Mouse (Mus musculus) C2C12 (cell line): ENCODE data around the gene Dad1. TPM values are rescaled to one million over a fixed set of nuclear protein-coding genes. Genes with fewer than 3 reads are reported as not detected.

Experiments used
- H3K27me3 ChIP-seq: one replicate; pipeline ENCODE4 v1.6.1; 2011; ENCODE audit not compliant: control insufficient read depth, insufficient read depth, insufficient read length
- H3K36me3 ChIP-seq: one replicate; pipeline ENCODE4 v1.6.1; 2011; ENCODE audit not compliant: control insufficient read depth, insufficient read depth
- H3K4me3 ChIP-seq: one replicate; pipeline ENCODE4 v1.5.1; 2011; ENCODE audit warnings: mild to moderate bottlenecking, control low read depth; ENCODE audit not compliant: poor library complexity, insufficient read depth, severe bottlenecking
- H3K79me2 ChIP-seq: one replicate; pipeline ENCODE4 v1.6.1; 2011; ENCODE audit not compliant: control insufficient read depth, insufficient read depth
- H3K79me3 ChIP-seq: one replicate; pipeline ENCODE4 v1.6.1; 2011; ENCODE audit warnings: low read depth, control low read depth
- H3ac ChIP-seq: one replicate; pipeline ENCODE3; 2011; ENCODE audit warnings: low read depth; ENCODE audit not compliant: control insufficient read depth, insufficient read length
- CEBPB ChIP-seq: IDR thresholded peaks from one replicate; pipeline ENCODE4 v1.6.1; 2011; ENCODE audit warnings: low read depth, mild to moderate bottlenecking, control low read depth, moderate library complexity
- CTCF ChIP-seq: IDR thresholded peaks from one replicate; pipeline ENCODE4 v1.5.1; 2011; ENCODE audit not compliant: control insufficient read depth, insufficient read depth, insufficient read length
- FOSL1 ChIP-seq: IDR thresholded peaks from one replicate; pipeline ENCODE4 v1.8.0; 2011; ENCODE audit warnings: mild to moderate bottlenecking, low read length; ENCODE audit not compliant: poor library complexity, insufficient read depth, severe bottlenecking
- MAX ChIP-seq: IDR thresholded peaks from one replicate; pipeline ENCODE4 v1.6.1; 2011; ENCODE audit warnings: mild to moderate bottlenecking, control low read depth
- MYOD1 ChIP-seq: IDR thresholded peaks from one replicate; pipeline ENCODE4 v1.6.1; 2011; ENCODE audit warnings: low read depth; ENCODE audit not compliant: control insufficient read depth, insufficient read length
- MYOG ChIP-seq: IDR thresholded peaks from one replicate; pipeline ENCODE4 v1.6.1; 2011; ENCODE audit not compliant: control insufficient read depth, insufficient read length; ENCODE audit errors: extremely low read depth
- USF1 ChIP-seq: IDR thresholded peaks from one replicate; pipeline ENCODE4 v1.6.1; 2011; ENCODE audit warnings: low read depth, mild to moderate bottlenecking, control low read depth, moderate library complexity
- polyA plus RNA-seq: library from polyadenylated mRNA; unstranded; fragments of >200 nt; fragmentation: generic; extraction: Trizol; gene quantifications from one replicate; pipeline ENCODE4 v1.2.1, GENCODE M21; 2012; ENCODE audit warnings: missing spikeins

Dad1 gene
- polyA plus RNA-seq, 1 experiment, result 262 TPM

DNA sequence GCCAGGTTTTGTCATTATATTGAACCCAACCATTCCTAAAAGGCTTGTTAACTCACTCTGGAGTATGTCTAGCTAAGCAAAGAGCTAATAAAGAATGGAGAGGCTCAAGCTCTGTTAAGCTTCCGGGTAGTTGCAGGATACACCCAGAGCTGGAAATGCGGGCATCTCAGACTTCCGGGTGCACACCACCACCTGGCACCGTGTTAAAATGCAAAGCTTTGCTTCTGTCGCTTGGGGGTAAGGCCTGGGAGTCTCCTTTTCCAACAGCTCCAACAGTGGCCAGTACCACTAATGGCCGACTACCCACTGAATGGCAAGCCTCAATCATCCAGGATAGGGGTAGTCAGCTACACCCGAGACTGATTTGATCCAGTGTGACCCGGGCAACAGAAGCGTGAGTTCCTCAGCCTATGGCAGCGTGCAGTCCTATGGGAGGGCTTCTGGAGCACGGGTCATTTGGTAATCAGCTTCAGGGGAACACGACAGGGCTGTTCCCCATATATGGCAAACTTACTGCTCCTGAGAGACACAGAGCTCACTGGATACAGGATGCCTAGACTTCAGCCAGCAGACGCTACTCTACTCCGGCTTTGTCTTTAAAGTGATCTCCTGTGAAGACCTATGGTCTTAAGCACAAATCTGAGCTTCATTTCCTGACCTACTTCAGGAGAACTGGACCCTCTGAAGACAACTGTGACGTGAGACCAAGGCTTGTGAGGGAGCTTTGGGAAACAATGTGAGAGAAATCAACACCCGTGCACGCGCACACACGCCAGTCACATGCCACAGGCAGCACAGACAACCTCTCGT, 19.5 kb downstream of the Dad1 start:
- no peak overlapping the region for H3ac ChIP-seq
- H3K36me3 ChIP-seq, result peaks cover 15% of the 10 kb centered on the region
- H3K79me2 ChIP-seq, result peaks cover 13% of the 10 kb centered on the region
- H3K27me3 ChIP-seq, result no peaks in the 10 kb centered on the region
- no peak for TF ChIP-seq CTCF
- no peak overlapping the region for H3K4me3 ChIP-seq
- peaks cover 4% of the 10 kb centered on the region for H3K79me3 ChIP-seq

GRCm38 (mm10) chr14:54233559-54234143, 20.3 kb downstream of the Dad1 start:
- no peak for TF ChIP-seq FOSL1
- TF ChIP-seq CTCF, result no peak
- no peak for TF ChIP-seq MAX
- no peak for TF ChIP-seq USF1
- no peak for TF ChIP-seq MYOG
- no peak for TF ChIP-seq MYOD1
- Histone ChIP-seq H3K4me3 (no peak overlapping the region), H3K79me2 (peaks cover 10% of the 10 kb centered on the region), H3ac (no peak overlapping the region), H3K27me3 (no peaks in the 10 kb centered on the region), H3K36me3 (peaks cover 13% of the 10 kb centered on the region), H3K79me3 (peaks cover 4% of the 10 kb centered on the region)

DNA sequence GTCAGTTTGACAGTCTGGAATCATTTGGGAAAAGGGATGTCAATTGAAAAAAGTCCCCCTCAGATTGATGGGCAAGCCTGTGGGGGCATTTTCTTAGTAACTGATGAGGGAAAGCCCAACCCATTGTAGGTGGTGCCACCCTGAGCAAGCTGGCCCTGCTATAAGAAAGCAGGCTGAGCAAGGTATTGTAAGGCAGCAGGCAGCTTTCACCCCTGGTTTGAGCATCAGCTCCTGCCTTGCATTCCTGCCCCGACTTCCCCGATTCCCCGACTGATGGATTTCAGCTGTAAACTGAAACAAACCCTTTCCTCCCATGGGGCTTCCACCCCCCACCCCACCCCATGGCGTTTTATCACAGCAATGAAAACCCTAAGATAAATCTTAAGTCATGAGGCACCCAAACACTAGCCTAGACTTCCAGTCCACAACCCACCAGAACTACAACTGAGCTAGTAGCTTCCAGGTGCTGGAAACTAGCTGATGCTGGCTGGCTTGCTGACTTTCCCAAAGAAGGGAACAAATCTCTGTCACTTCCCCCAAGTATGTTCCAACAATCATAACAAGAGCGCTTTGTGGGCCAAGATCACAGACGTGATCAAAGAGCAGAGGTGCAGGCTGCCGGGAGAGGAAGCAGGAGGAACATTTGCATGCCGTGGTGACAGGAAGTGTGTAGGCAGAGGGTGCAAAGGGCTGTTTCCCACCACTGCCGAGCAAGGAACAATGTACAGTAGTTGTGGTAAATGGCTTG, 20.9 kb downstream of the Dad1 start:
- Histone ChIP-seq H3K27me3 (no peaks in the 10 kb centered on the region), H3ac (no peak overlapping the region), H3K79me3 (peaks cover 2% of the 10 kb centered on the region), H3K36me3 (peaks cover 13% of the 10 kb centered on the region), H3K79me2 (peaks cover 4% of the 10 kb centered on the region), H3K4me3 (no peak overlapping the region)
- TF ChIP-seq FOSL1, result no peak
- TF ChIP-seq MAX, result no peak
- no peak for TF ChIP-seq CTCF
- no peak for TF ChIP-seq CEBPB
- no peak for TF ChIP-seq USF1
- TF ChIP-seq MYOD1, result no peak
- no peak for TF ChIP-seq MYOG

- no peak overlapping the region for H3K4me3 ChIP-seq
- no peak for TF ChIP-seq MYOG
- TF ChIP-seq USF1, result no peak
- TF ChIP-seq MAX, result no peak
- TF ChIP-seq FOSL1, result no peak
- TF ChIP-seq CTCF, result no peak
- no peak for TF ChIP-seq CEBPB
- TF ChIP-seq MYOD1, result no peak
Observed at GRCm38 (mm10) chr14:54232143-54232542, 21.8 kb downstream of the Dad1 start.

GRCm38 (mm10) chr14:54231176-54231956, 22.5 kb downstream of the Dad1 start:
- Histone ChIP-seq H3K79me3 (no peaks in the 10 kb centered on the region), H3K27me3 (no peaks in the 10 kb centered on the region), H3K36me3 (peaks cover 6% of the 10 kb centered on the region), H3K4me3 (no peak overlapping the region), H3ac (no peak overlapping the region), H3K79me2 (no peaks in the 10 kb centered on the region)
- TF ChIP-seq CEBPB (no peak), USF1 (no peak), MYOD1 (no peak), FOSL1 (no peak), CTCF (no peak), MYOG (no peak), MAX (no peak)

More at GRCm38 (mm10) chr14:54232143-54232542, 21.8 kb downstream of the Dad1 start:
- Histone ChIP-seq H3K27me3 (no peaks in the 10 kb centered on the region), H3K79me3 (peaks cover 2% of the 10 kb centered on the region), H3ac (no peak overlapping the region), H3K79me2 (no peaks in the 10 kb centered on the region), H3K36me3 (peaks cover 10% of the 10 kb centered on the region)
